Mouse (Mus musculus) MEL (cell line): ENCODE measurements at regions not wholly inside any gene's neighbourhood (a gene's known extent, or its start where the extent isn't known, plus 50 kb on each side); places are given as distances from the start of the nearest gene placed in this dataset.
A peak's percentile ranks its signal among the peaks of the same experiment; 100 is the strongest.

ENCODE experiments used
- DNase-seq: peaks from one replicate; pipeline ENCODE4 v3.0.0; 2011; ENCODE audit warnings: low read depth, low spot score
- H3K27ac ChIP-seq: 2 replicates; pipeline ENCODE4 v1.5.1; 2012; ENCODE audit warnings: low read depth, mild to moderate bottlenecking, control low read depth, low read length, moderate library complexity; ENCODE audit not compliant: control insufficient read depth
- H3K27me3 ChIP-seq, 2 experiments: fragments of 150-350 bp in 1 of 2; sonication (generic) in 1 of 2; 2 replicates each; pipeline ENCODE4 v1.6.1; 2012; ENCODE audit warnings: low read length in 2 of 2, mild to moderate bottlenecking in 2 of 2, improper control_type of control experiment in 1 of 2, moderate library complexity in 1 of 2; ENCODE audit not compliant: insufficient read depth in 2 of 2, control insufficient read depth in 1 of 2
- H3K36me3 ChIP-seq, 2 experiments: 2 replicates each; pipeline ENCODE4 v1.6.1; 2012 to 2014; ENCODE audit warnings: low read length in 2 of 2, improper control_type of control experiment in 1 of 2, inconsistent platforms in 1 of 2, mild to moderate bottlenecking in 1 of 2; ENCODE audit not compliant: insufficient read depth in 2 of 2, control insufficient read depth in 1 of 2
- H3K4me1 ChIP-seq, 2 experiments: fragments of 150-350 bp in 1 of 2; sonication (generic) in 1 of 2; 2 replicates each; pipeline ENCODE4 v1.6.1; 2012; ENCODE audit warnings: low read length in 2 of 2, improper control_type of control experiment in 1 of 2, mild to moderate bottlenecking in 1 of 2; ENCODE audit not compliant: insufficient read depth in 2 of 2, control insufficient read depth in 1 of 2
- H3K4me3 ChIP-seq, 2 experiments: fragments of 150-350 bp in 1 of 2; sonication (generic) in 1 of 2; 2 replicates each; pipeline ENCODE4 v1.5.1; 2012; ENCODE audit warnings: low read depth in 2 of 2, low read length in 2 of 2, mild to moderate bottlenecking in 2 of 2, moderate library complexity in 2 of 2, control low read depth in 1 of 2, improper control_type of control experiment in 1 of 2; ENCODE audit not compliant: control insufficient read depth in 1 of 2, insufficient read depth in 1 of 2
- H3K79me2 ChIP-seq: 2 replicates; pipeline ENCODE4 v1.6.1; 2012; ENCODE audit warnings: mild to moderate bottlenecking, low read length, moderate library complexity; ENCODE audit not compliant: control insufficient read depth, poor library complexity, insufficient read depth
- H3K9ac ChIP-seq: 2 replicates; pipeline ENCODE4 v1.6.1; 2012; ENCODE audit warnings: low read depth, mild to moderate bottlenecking, control low read depth, low read length, moderate library complexity; ENCODE audit not compliant: control insufficient read depth, poor library complexity, severe bottlenecking
- H3K9me3 ChIP-seq: fragments of 150-350 bp; sonication (generic); replicated peaks from 2 replicates; pipeline ENCODE4 v1.6.1; 2012; ENCODE audit warnings: mild to moderate bottlenecking, low read length, improper control_type of control experiment, moderate library complexity; ENCODE audit not compliant: insufficient read depth
- BHLHE40 ChIP-seq: IDR thresholded peaks from 2 replicates; pipeline ENCODE4 v1.6.1; 2012; ENCODE audit warnings: low read depth, mild to moderate bottlenecking, inconsistent platforms, low read length, improper control_type of control experiment, borderline replicate concordance
- CTCF ChIP-seq, 3 experiments: IDR thresholded peaks in 2 of 3; conservative IDR thresholded peaks in 1 of 3; 2 replicates each; pipeline ENCODE4 v1.5.1; 2011 to 2012; ENCODE audit warnings: low read length in 3 of 3, low read depth in 2 of 3, mild to moderate bottlenecking in 2 of 3, improper control_type of control experiment in 1 of 3, inconsistent platforms in 1 of 3, mixed read lengths in 1 of 3, moderate library complexity in 1 of 3; ENCODE audit not compliant: control insufficient read depth in 1 of 3, insufficient read depth in 1 of 3, poor library complexity in 1 of 3, severe bottlenecking in 1 of 3
- E2F4 ChIP-seq: IDR thresholded peaks from 2 replicates; pipeline ENCODE4 v1.6.1; 2011; ENCODE audit warnings: low read depth, low read length, improper control_type of control experiment, borderline replicate concordance
- ELF1 ChIP-seq: IDR thresholded peaks from 2 replicates; pipeline ENCODE4 v1.6.1; 2014; ENCODE audit warnings: low read depth, mild to moderate bottlenecking, inconsistent platforms, low read length, improper control_type of control experiment, moderate library complexity
- EP300 ChIP-seq, 2 experiments: IDR thresholded peaks; 2 replicates each; pipeline ENCODE4 v1.6.1; 2011; ENCODE audit warnings: improper control_type of control experiment in 2 of 2, low read length in 2 of 2, low read depth in 1 of 2, mild to moderate bottlenecking in 1 of 2
- ETS1 ChIP-seq: IDR thresholded peaks from 2 replicates; pipeline ENCODE4 v1.6.1; 2012; ENCODE audit warnings: low read depth, mild to moderate bottlenecking, inconsistent platforms, low read length, improper control_type of control experiment, moderate library complexity
- GABPA ChIP-seq: IDR thresholded peaks from 2 replicates; pipeline ENCODE4 v1.6.1; 2012; ENCODE audit warnings: low read depth, mild to moderate bottlenecking, inconsistent platforms, low read length, improper control_type of control experiment, moderate library complexity
- GATA1 ChIP-seq: IDR thresholded peaks from 2 replicates; pipeline ENCODE4 v1.6.1; 2011; ENCODE audit warnings: low read depth, low read length, improper control_type of control experiment
- HCFC1 ChIP-seq: IDR thresholded peaks from 2 replicates; pipeline ENCODE4 v1.6.1; 2012; ENCODE audit warnings: low read depth, mild to moderate bottlenecking, inconsistent platforms, low read length, improper control_type of control experiment, moderate library complexity
- JUND ChIP-seq: IDR thresholded peaks from 2 replicates; pipeline ENCODE4 v1.6.1; 2011; ENCODE audit warnings: low read depth, mild to moderate bottlenecking, improper control_type of control experiment, low read length
- MAFK ChIP-seq: IDR thresholded peaks from 2 replicates; pipeline ENCODE4 v1.6.1; 2011; ENCODE audit warnings: low read depth, mild to moderate bottlenecking, low read length, improper control_type of control experiment, borderline replicate concordance
- MAX ChIP-seq: IDR thresholded peaks from 2 replicates; pipeline ENCODE4 v1.6.1; 2011; ENCODE audit warnings: low read length, improper control_type of control experiment
- MAZ ChIP-seq: IDR thresholded peaks from 2 replicates; pipeline ENCODE4 v1.6.1; 2012; ENCODE audit warnings: low read depth, mild to moderate bottlenecking, inconsistent platforms, low read length, improper control_type of control experiment
- MEF2A ChIP-seq: IDR thresholded peaks from 2 replicates; pipeline ENCODE4 v1.6.1; 2014; ENCODE audit warnings: low read depth, mild to moderate bottlenecking, inconsistent platforms, low read length, improper control_type of control experiment; ENCODE audit not compliant: poor library complexity, insufficient replicate concordance, severe bottlenecking; ENCODE audit errors: extremely low read depth
- MXI1 ChIP-seq: IDR thresholded peaks from 2 replicates; pipeline ENCODE4 v1.6.1; 2011; ENCODE audit warnings: mild to moderate bottlenecking, low read depth, low read length, improper control_type of control experiment
- MYC ChIP-seq: IDR thresholded peaks from 2 replicates; pipeline ENCODE4 v1.6.1; 2011; ENCODE audit warnings: low read depth, mild to moderate bottlenecking, low read length, improper control_type of control experiment, moderate library complexity
- NELFE ChIP-seq: IDR thresholded peaks from 2 replicates; pipeline ENCODE4 v1.6.1; 2011; ENCODE audit warnings: low read depth, low read length, improper control_type of control experiment
- NRF1 ChIP-seq: IDR thresholded peaks from 2 replicates; pipeline ENCODE4 v1.6.1; 2014; ENCODE audit warnings: low read depth, mild to moderate bottlenecking, inconsistent platforms, low read length, improper control_type of control experiment, moderate library complexity; ENCODE audit not compliant: poor library complexity, insufficient read depth, severe bottlenecking
- POLR2A ChIP-seq, 2 experiments: IDR thresholded peaks; 2 replicates each; pipeline ENCODE4 v1.6.1; 2011 to 2012; ENCODE audit warnings: low read length in 2 of 2, mild to moderate bottlenecking in 2 of 2, control low read depth in 1 of 2, improper control_type of control experiment in 1 of 2, low read depth in 1 of 2, moderate library complexity in 1 of 2; ENCODE audit not compliant: control insufficient read depth in 1 of 2, insufficient read depth in 1 of 2, poor library complexity in 1 of 2
- POLR2AphosphoS2 ChIP-seq: IDR thresholded peaks from 2 replicates; pipeline ENCODE4 v1.6.1; 2011; ENCODE audit warnings: low read length, improper control_type of control experiment
- POLR2AphosphoS5 ChIP-seq: IDR thresholded peaks from 2 replicates; pipeline ENCODE4 v1.6.1; 2012; ENCODE audit warnings: low read depth, borderline replicate concordance, mild to moderate bottlenecking, inconsistent platforms, low read length, moderate library complexity, mixed read lengths
- RAD21 ChIP-seq: IDR thresholded peaks from 2 replicates; pipeline ENCODE4 v1.6.1; 2011; ENCODE audit warnings: mild to moderate bottlenecking, low read depth, low read length, improper control_type of control experiment
- RCOR1 ChIP-seq: IDR thresholded peaks from 2 replicates; pipeline ENCODE4 v1.6.1; 2012; ENCODE audit warnings: low read depth, mild to moderate bottlenecking, inconsistent platforms, low read length, improper control_type of control experiment
- SIN3A ChIP-seq: IDR thresholded peaks from 2 replicates; pipeline ENCODE4 v1.6.1; 2012; ENCODE audit warnings: low read length, improper control_type of control experiment, inconsistent platforms
- SMC3 ChIP-seq: IDR thresholded peaks from 2 replicates; pipeline ENCODE4 v1.6.1; 2011; ENCODE audit warnings: low read depth, low read length, improper control_type of control experiment
- TAL1 ChIP-seq: IDR thresholded peaks from 2 replicates; pipeline ENCODE4 v1.6.1; 2012; ENCODE audit warnings: mild to moderate bottlenecking, inconsistent platforms, low read length, moderate library complexity, mixed read lengths
- TBP ChIP-seq: IDR thresholded peaks from 2 replicates; pipeline ENCODE4 v1.8.0; 2011; ENCODE audit warnings: low read depth, low read length, improper control_type of control experiment
- TCF12 ChIP-seq: IDR thresholded peaks from 2 replicates; pipeline ENCODE4 v1.6.1; 2014; ENCODE audit warnings: low read depth, mild to moderate bottlenecking, inconsistent platforms, low read length, improper control_type of control experiment, moderate library complexity
- UBTF ChIP-seq: IDR thresholded peaks from 2 replicates; pipeline ENCODE4 v1.6.1; 2012; ENCODE audit warnings: low read depth, mild to moderate bottlenecking, inconsistent platforms, low read length, improper control_type of control experiment, moderate library complexity, borderline replicate concordance; ENCODE audit not compliant: insufficient read depth
- USF2 ChIP-seq, 2 experiments: IDR thresholded peaks; 2 replicates each; pipeline ENCODE4 v1.6.1; 2011 to 2012; ENCODE audit warnings: improper control_type of control experiment in 2 of 2, low read length in 2 of 2, borderline replicate concordance in 1 of 2, inconsistent platforms in 1 of 2, low read depth in 1 of 2, mild to moderate bottlenecking in 1 of 2; ENCODE audit not compliant: insufficient read depth in 1 of 2
- ZKSCAN1 ChIP-seq: IDR thresholded peaks from 2 replicates; pipeline ENCODE4 v1.6.1; 2012; ENCODE audit warnings: low read depth, mild to moderate bottlenecking, inconsistent platforms, low read length, improper control_type of control experiment, moderate library complexity
- ZNF384 ChIP-seq: IDR thresholded peaks from 2 replicates; pipeline ENCODE4 v1.6.1; 2012; ENCODE audit warnings: low read depth, mild to moderate bottlenecking, inconsistent platforms, low read length, improper control_type of control experiment

DNA sequence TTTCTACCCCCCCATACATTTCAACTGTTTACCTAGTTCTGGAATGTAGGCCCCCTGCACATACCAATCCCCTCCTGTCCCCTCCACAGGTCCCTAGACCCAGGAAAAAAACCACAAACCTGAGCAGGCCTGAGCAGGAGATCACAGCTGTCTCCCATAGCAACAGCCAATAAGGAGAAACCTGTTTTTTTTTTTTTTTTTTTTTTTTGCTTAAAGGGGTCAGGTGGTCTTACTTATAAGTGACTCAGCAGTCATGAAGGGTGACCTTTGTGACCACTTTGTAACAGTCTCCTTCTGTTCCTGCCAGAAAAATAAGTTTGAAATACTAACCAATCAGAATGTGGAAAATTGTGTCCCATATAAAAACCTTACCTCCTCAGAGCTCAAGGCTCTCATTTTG is 299.9 kb upstream of the Camk1g start:
- H3K79me2 ChIP-seq: no peaks in the 10 kb centered on the region
- peaks cover 0 to 44% of the 10 kb centered on the region in 2 experiments; a peak in 2 of 4 replicates for H3K36me3 ChIP-seq
- H3K27ac ChIP-seq: no peak overlapping the region
- H3K27me3 ChIP-seq: no peaks in the 10 kb centered on the region
- peaks cover 42 to 46% of the 10 kb centered on the region in 2 experiments for H3K4me1 ChIP-seq
- H3K9ac ChIP-seq: no peak overlapping the region
- no peak for TF ChIP-seq ETS1
- peak; percentile 78 for TF ChIP-seq ZNF384
- no peak overlapping the region for H3K4me3 ChIP-seq
- no peaks in the 10 kb centered on the region for H3K9me3 ChIP-seq
- no peak for DNase-seq

DNA sequence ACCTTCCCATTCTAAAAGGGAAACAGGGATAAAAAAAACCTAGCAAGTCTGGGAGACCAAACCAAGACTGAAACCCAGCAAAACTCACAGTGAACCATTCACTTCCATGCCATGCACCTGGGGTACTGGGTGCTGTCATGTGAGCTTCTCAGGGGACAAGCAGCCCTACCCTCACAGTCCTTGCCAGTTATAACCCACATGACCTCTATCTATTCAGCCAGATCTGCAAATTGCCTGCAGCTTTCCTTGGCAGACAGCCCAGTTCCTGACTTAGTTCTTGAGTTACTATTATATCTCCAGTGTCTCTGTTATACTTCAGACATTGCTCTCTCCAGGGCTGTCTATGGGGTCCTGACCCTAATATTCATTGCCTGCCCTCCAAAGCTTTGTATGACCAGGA is 298.7 kb upstream of the Camk1g start:
- Histone ChIP-seq H3K9ac (no peak overlapping the region), H3K27me3 (no peaks in the 10 kb centered on the region), H3K9me3 (no peaks in the 10 kb centered on the region), H3K4me1 (peaks cover 50 to 54% of the 10 kb centered on the region in 2 experiments), H3K79me2 (no peaks in the 10 kb centered on the region), H3K36me3 (peaks cover 0 to 51% of the 10 kb centered on the region in 2 experiments; a peak in 2 of 4 replicates), H3K4me3 (no peak overlapping the region), H3K27ac (peak overlapping the region; percentile 41)
- peak; percentile 93 for DNase-seq
- TF ChIP-seq RCOR1: 0 out of 2 replicates have a peak, but pooled peaks have one; percentile 37
- TF ChIP-seq NELFE: no peak
- TF ChIP-seq MEF2A: no peak
- TF ChIP-seq POLR2AphosphoS2: peak; percentile 38; the same call in 1 of the 2 replicates
- TF ChIP-seq MXI1: peak; percentile 75
- TF ChIP-seq ETS1: peak; percentile 94
- no peak for TF ChIP-seq RAD21
- no peak for TF ChIP-seq UBTF
- TF ChIP-seq GATA1: peak; percentile 93
- no peak for TF ChIP-seq TBP
- no peak for TF ChIP-seq ZKSCAN1
- TF ChIP-seq POLR2AphosphoS5: no peak
- no peak for TF ChIP-seq SMC3
- TF ChIP-seq MYC: peak; percentile 50; the same call in 1 of the 2 replicates
- TF ChIP-seq POLR2A (IDR thresholded peaks at IDR 0.05; ENCODE audit: control insufficient read depth in 1 of 2, insufficient read depth in 1 of 2, low read depth in 1 of 2, low read length in 2 of 2, poor library complexity in 1 of 2): no peak
- TF ChIP-seq CTCF (IDR thresholded peaks at IDR 0.05 in 2 of 3, conservative IDR thresholded peaks at IDR 0.05 in 1 of 3; ENCODE audit: control insufficient read depth in 1 of 3, insufficient read depth in 1 of 3, low read depth in 2 of 3, low read length in 3 of 3, poor library complexity in 1 of 3, severe bottlenecking in 1 of 3): no peak
- TF ChIP-seq ELF1: no peak
- TF ChIP-seq GABPA: no peak
- no peak for TF ChIP-seq HCFC1
- peak; percentile 74 for TF ChIP-seq SIN3A
- TF ChIP-seq TAL1: peak; percentile 86
- peak; percentile 60; the same call in 1 of the 2 replicates for TF ChIP-seq MAX
- TF ChIP-seq BHLHE40: peak; percentile 81
- peak; percentile 90 to 92 for TF ChIP-seq EP300 (IDR thresholded peaks at IDR 0.05; ENCODE audit: low read depth in 1 of 2, low read length in 2 of 2)
- no peak for TF ChIP-seq NRF1
- TF ChIP-seq JUND: no peak
- peak in 1 of 2 experiments; percentile 51; a peak in 1 of 4 replicates for TF ChIP-seq USF2 (IDR thresholded peaks at IDR 0.05; ENCODE audit: borderline replicate concordance in 1 of 2, insufficient read depth in 1 of 2, low read depth in 1 of 2, low read length in 2 of 2)
- no peak for TF ChIP-seq MAFK
- peak; percentile 61; the same call in 1 of the 2 replicates for TF ChIP-seq MAZ
- TF ChIP-seq TCF12: peak; percentile 94
- TF ChIP-seq E2F4: no peak
